Mouse (Mus musculus) bone marrow, adult 2 months (tissue): ENCODE data around the gene Pik3r3.

Source experiments
- CTCF ChIP-seq: fragments of 200-500 bp; IDR thresholded peaks from 2 replicates; pipeline ENCODE4 v1.5.1; 2011; ENCODE audit warnings: low read length, control low read depth; ENCODE audit not compliant: control insufficient read depth, insufficient read depth
- POLR2A ChIP-seq: fragments of 200-500 bp; IDR thresholded peaks from 2 replicates; pipeline ENCODE4 v1.6.1; 2011; ENCODE audit warnings: low read depth, mild to moderate bottlenecking, control low read depth, low read length, borderline replicate concordance; ENCODE audit not compliant: control insufficient read depth

GRCm38 (mm10) chr4:116291561-116291960 lies 70.1 kb downstream of the Pik3r3 start:
- TF ChIP-seq CTCF: no peak
- no peak for TF ChIP-seq POLR2A
